ENCODE assay signal across 25 mouse cellular contexts in the genomic region with DNA sequence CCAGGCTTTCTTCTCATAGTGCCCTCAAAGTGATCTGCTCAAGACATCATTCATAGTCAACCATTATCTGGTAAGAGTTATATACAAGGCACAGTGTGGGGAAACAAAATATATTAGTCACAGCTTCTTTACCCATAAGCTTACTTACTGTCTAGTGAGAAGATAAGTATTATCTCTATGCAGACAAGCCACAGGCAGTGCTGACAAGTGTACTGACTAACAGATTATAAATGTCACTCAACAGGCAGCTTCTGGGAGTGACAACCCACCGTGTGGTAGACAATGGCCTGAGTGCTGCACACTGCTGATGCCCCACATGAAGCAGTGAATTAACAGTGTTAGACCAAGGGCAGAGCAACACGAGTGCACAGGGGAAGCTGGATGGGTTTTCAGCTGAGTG. TPM values are rescaled to one million over a fixed set of nuclear protein-coding genes. Genes with fewer than 3 reads are reported as not detected.
A peak's percentile ranks its signal among the peaks of the same experiment; 100 is the strongest.
DNase-seq lines count a peak whose midpoint lies in the region; ATAC-seq lines count a peak whose summit lies in the region.
"Had no signal": no experiment of that assay in that cellular context is flagged by ENCODE, and none has a peak within 500 bp of the region (broad histone marks: within the 10 kb centered on the region; RNA-seq: fewer than 3 reads in every experiment).

No protein-coding gene starts in this region.

- H3K9me3 ChIP-seq in heart, embryonic 16.5 days (replicated peaks; ENCODE audit: control insufficient read depth, low read length), result no peaks in the 10 kb centered on the region
- H3K9me3 ChIP-seq in liver, embryonic 13.5 days (replicated peaks), result no peaks in the 10 kb centered on the region
- no peaks in the 10 kb centered on the region for H3K9me3 ChIP-seq in megakaryocyte, embryonic 14.5 days
- H3K9me3 ChIP-seq: embryonic facial prominence, embryonic 12.5 days; forebrain, embryonic 15.5 days; heart, embryonic 10.5 days; hindbrain, embryonic 12.5 days; limb, embryonic 15.5 days; midbrain, embryonic 12.5 days; neural tube, embryonic 13.5 days had no signal

- H3K36me3 ChIP-seq in heart, embryonic 16.5 days (ENCODE audit: control insufficient read depth, insufficient read depth), result peaks cover 52% of the 10 kb centered on the region
- peaks cover 98% of the 10 kb centered on the region for H3K36me3 ChIP-seq in liver, embryonic 13.5 days
- H3K36me3 ChIP-seq in megakaryocyte, embryonic 14.5 days (replicated peaks; ENCODE audit: low read length), result peaks cover 100% of the 10 kb centered on the region

- no peak for DNase-seq in heart, adult 18-20 months
- DNase-seq in liver, embryonic 13.5 days, result peak; percentile 43
- DNase-seq in thymus, postnatal 10 days (ENCODE audit: low spot score in 2 of 2), result no peak
- DNase-seq in layer of hippocampus, adult 8-10 months (ENCODE audit: low spot score in 2 of 2), result no peak
- DNase-seq in urinary bladder, postnatal 25 days (ENCODE audit: low spot score), result no peak
- DNase-seq: adrenal gland, postnatal 25 days; cerebellum, adult 9-10 months; gastrocnemius, postnatal 36 days; heart, postnatal 10 days; lung, postnatal 14 days; right cerebral cortex, adult 18-20 months; thymus, postnatal 4 days had no signal

- H3K9ac ChIP-seq in heart, embryonic 16.5 days (ENCODE audit: low read length), result no peak overlapping the region
- peak overlapping the region; percentile 47 for H3K9ac ChIP-seq in liver, embryonic 13.5 days
- H3K9ac ChIP-seq: embryonic facial prominence, embryonic 12.5 days; forebrain, embryonic 15.5 days; hindbrain, embryonic 12.5 days; limb, embryonic 15.5 days; midbrain, embryonic 12.5 days; neural tube, embryonic 13.5 days had no signal

- no peaks in the 10 kb centered on the region for H3K27me3 ChIP-seq in heart, embryonic 16.5 days (ENCODE audit: control insufficient read depth, insufficient read depth, low read length)
- H3K27me3 ChIP-seq in liver, embryonic 13.5 days, result no peaks in the 10 kb centered on the region
- H3K27me3 ChIP-seq in megakaryocyte, embryonic 14.5 days (replicated peaks), result no peaks in the 10 kb centered on the region
- H3K27me3 ChIP-seq: embryonic facial prominence, embryonic 12.5 days; forebrain, embryonic 15.5 days; hindbrain, embryonic 12.5 days; limb, embryonic 15.5 days; midbrain, embryonic 12.5 days; neural tube, embryonic 13.5 days had no signal

- peak; percentile 49; the same call in 1 of the 2 replicates for ATAC-seq in heart, embryonic 16.5 days (replicated peaks; ENCODE audit: extremely low read depth, insufficient read depth, low FRiP score)
- peak; percentile 46; the same call in 1 of the 2 replicates for ATAC-seq in common myeloid progenitor, adult 5-6 weeks (replicated peaks; ENCODE audit: low read depth, poor library complexity, severe bottlenecking)
- peak; percentile 95 for ATAC-seq in liver, embryonic 13.5 days (ENCODE audit: low read depth)
- ATAC-seq: CD4-positive, CD25-positive, alpha-beta regulatory T cell, adult 4 months; forebrain, embryonic 15.5 days had no signal

- 25% methylated on average over 2 of the region's 2 CpGs for WGBS in heart, embryonic 16.5 days
- 11% methylated on average over 2 of the region's 2 CpGs for WGBS in liver, embryonic 13.5 days (ENCODE audit: insufficient replicate concordance)

- no peaks in the 10 kb centered on the region for H3K4me1 ChIP-seq in heart, embryonic 16.5 days (ENCODE audit: control insufficient read depth, insufficient read depth, low read length)
- peaks cover 59% of the 10 kb centered on the region for H3K4me1 ChIP-seq in liver, embryonic 13.5 days (replicated peaks)
- H3K4me1 ChIP-seq in megakaryocyte, embryonic 14.5 days, result peaks cover 58% of the 10 kb centered on the region
- H3K4me1 ChIP-seq: embryonic facial prominence, embryonic 12.5 days; forebrain, embryonic 15.5 days; hindbrain, embryonic 12.5 days; midbrain, embryonic 12.5 days; neural tube, embryonic 13.5 days had no signal

- H3K4me3 ChIP-seq in heart, embryonic 16.5 days (ENCODE audit: low read length), result no peak overlapping the region
- H3K4me3 ChIP-seq in liver, embryonic 13.5 days (replicated peaks), result no peak overlapping the region
- H3K4me3 ChIP-seq in megakaryocyte, embryonic 14.5 days (replicated peaks), result peak overlapping the region; percentile 42
- H3K4me3 ChIP-seq: embryonic facial prominence, embryonic 12.5 days; forebrain, embryonic 15.5 days; heart, embryonic 10.5 days; hindbrain, embryonic 12.5 days; layer of hippocampus, adult 2 months; limb, embryonic 15.5 days; midbrain, embryonic 12.5 days; neural tube, embryonic 13.5 days had no signal

- H3K4me2 ChIP-seq in heart, embryonic 16.5 days (ENCODE audit: low read depth, low read length), result no peak overlapping the region
- H3K4me2 ChIP-seq in liver, embryonic 13.5 days, result peak overlapping the region; percentile 20
- H3K4me2 ChIP-seq: embryonic facial prominence, embryonic 12.5 days; forebrain, embryonic 15.5 days; hindbrain, embryonic 12.5 days; limb, embryonic 15.5 days; midbrain, embryonic 12.5 days; neural tube, embryonic 13.5 days had no signal

- H3K27ac ChIP-seq in heart, embryonic 16.5 days (ENCODE audit: low read length), result no peak overlapping the region
- H3K27ac ChIP-seq in liver, embryonic 13.5 days, result peak overlapping the region; percentile 81
- H3K27ac ChIP-seq: embryonic facial prominence, embryonic 12.5 days; forebrain, embryonic 15.5 days; heart, embryonic 10.5 days; hindbrain, embryonic 12.5 days; kidney, postnatal 0 days; layer of hippocampus, adult 2 months; limb, embryonic 15.5 days; midbrain, embryonic 12.5 days; neural tube, embryonic 13.5 days had no signal

RNA-seq across cellular contexts. Expression of gene Max, which starts 20.5 kb away (rescaled TPM):
- polyA plus RNA-seq in heart, embryonic 16.5 days (2015; fragmentation: Nextera tagmentation; extraction: Ambion mirVana), result 6.9 and 11.6 TPM in 2 replicates
- 10 to 100 TPM; 61.4 to 70.4 TPM for total RNA-seq in heart, adult 18-20 months (2021)
- 89.2 and 110 TPM in 2 replicates for total RNA-seq in common myeloid progenitor, adult 5-6 weeks (2017)
- 9.1 and 10.3 TPM in 2 replicates for polyA plus RNA-seq in liver, embryonic 13.5 days (2015; fragmentation: Nextera tagmentation; extraction: Ambion mirVana)
- 114 and 143 TPM in 2 replicates for polyA plus RNA-seq in megakaryocyte, embryonic 14.5 days (2012; ENCODE audit: insufficient read depth, low replicate concordance)
- total RNA-seq in layer of hippocampus, adult 8-10 months (2022), result 10 to 100 TPM; 70.9 to 85.2 (median 79.5) TPM
